Mouse (Mus musculus) lung, postnatal 4 days (tissue): ENCODE data around the gene Phactr1.

ENCODE experiments used
- DNase-seq, 2 experiments: peaks; one replicate each; pipeline ENCODE4 v3.0.0; 2021

The Phactr1 gene

GRCm38 (mm10) chr13:42985806-42986205 is 305.4 kb downstream of the Phactr1 start:
- no peak for DNase-seq

GRCm38 (mm10) chr13:42987931-42988579 is 307.6 kb downstream of the Phactr1 start:
- peak in 1 of 2 experiments; percentile 36 for DNase-seq

GRCm38 (mm10) chr13:42989481-42989880 is 309.1 kb downstream of the Phactr1 start:
- no peak for DNase-seq

GRCm38 (mm10) chr13:42990051-42990450 is 309.6 kb downstream of the Phactr1 start:
- DNase-seq, result no peak

- DNase-seq, result no peak
Observed at GRCm38 (mm10) chr13:42990493-42991111, 310.2 kb downstream of the Phactr1 start.

- DNase-seq, result no peak
Observed at GRCm38 (mm10) chr13:42991164-42991563, 310.7 kb downstream of the Phactr1 start.

GRCm38 (mm10) chr13:42992306-42992705 is 311.9 kb downstream of the Phactr1 start:
- DNase-seq, result no peak

- no peak for DNase-seq
Observed at GRCm38 (mm10) chr13:42994276-42994675, 313.9 kb downstream of the Phactr1 start.

GRCm38 (mm10) chr13:42996188-42996587 is 315.8 kb downstream of the Phactr1 start:
- no peak for DNase-seq

- DNase-seq, result no peak
Observed at GRCm38 (mm10) chr13:42999287-42999686, 318.9 kb downstream of the Phactr1 start.

- peak; percentile 62 to 86 for DNase-seq
Observed at GRCm38 (mm10) chr13:43005131-43005579, 324.7 kb downstream of the Phactr1 start.

- DNase-seq, result no peak
Observed at GRCm38 (mm10) chr13:43008466-43008865, 328.0 kb downstream of the Phactr1 start.

- DNase-seq, result no peak
Observed at GRCm38 (mm10) chr13:43009596-43009995, 329.2 kb downstream of the Phactr1 start.

GRCm38 (mm10) chr13:43011516-43011915 is 331.1 kb downstream of the Phactr1 start:
- peak in 1 of 2 experiments; percentile 44 for DNase-seq

GRCm38 (mm10) chr13:43013984-43014383 is 333.6 kb downstream of the Phactr1 start:
- no peak for DNase-seq

- DNase-seq, result no peak
Observed at GRCm38 (mm10) chr13:43015768-43016167, 335.3 kb downstream of the Phactr1 start.

GRCm38 (mm10) chr13:43018863-43019262 is 338.4 kb downstream of the Phactr1 start:
- no peak for DNase-seq

- DNase-seq, result no peak
Observed at GRCm38 (mm10) chr13:43021031-43021430, 340.6 kb downstream of the Phactr1 start.

- no peak for DNase-seq
Observed at GRCm38 (mm10) chr13:43023005-43023404, 342.6 kb downstream of the Phactr1 start.

GRCm38 (mm10) chr13:43027568-43027967 is 347.1 kb downstream of the Phactr1 start:
- DNase-seq, result no peak

GRCm38 (mm10) chr13:43030222-43030621 is 349.8 kb downstream of the Phactr1 start:
- no peak for DNase-seq

- DNase-seq, result no peak
Observed at GRCm38 (mm10) chr13:43032451-43032850, 352.0 kb downstream of the Phactr1 start.

GRCm38 (mm10) chr13:43036510-43036909 is 356.1 kb downstream of the Phactr1 start:
- DNase-seq, result no peak

- peak in 1 of 2 experiments; percentile 28 for DNase-seq
Observed at GRCm38 (mm10) chr13:43042766-43043165, 362.3 kb downstream of the Phactr1 start.

- DNase-seq, result no peak
Observed at GRCm38 (mm10) chr13:43048553-43048952, 368.1 kb downstream of the Phactr1 start.
